Mouse (Mus musculus): ENCODE data around the gene 2900026A02Rik.

GRCm38 (mm10) chr5:113195907-113196306 lies 25.1 kb downstream of the 2900026A02Rik start:
- TF ChIP-seq CTCF (IDR thresholded peaks at IDR 0.05; ENCODE audit: extremely low read depth, insufficient read length, insufficient replicate concordance, low read depth, low read length) (no peak), POLR2A (IDR thresholded peaks at IDR 0.05; ENCODE audit: low read depth, low read length) (no peak)

Data from small intestine, adult 2 months (tissue).